Mouse (Mus musculus) kidney, postnatal 4 days (tissue): ENCODE results near the gene Obp2b.
"Not testable (repeated sequence)": the region's sequence is repeated elsewhere in the genome, so short reads cannot be mapped to it uniquely, and the experiment has no call there.

ENCODE experiments used
- DNase-seq, 2 experiments: peaks; one replicate each; pipeline ENCODE4 v3.0.0; 2021; ENCODE audit warnings: mixed read lengths in 2 of 2

Obp2b gene

DNA sequence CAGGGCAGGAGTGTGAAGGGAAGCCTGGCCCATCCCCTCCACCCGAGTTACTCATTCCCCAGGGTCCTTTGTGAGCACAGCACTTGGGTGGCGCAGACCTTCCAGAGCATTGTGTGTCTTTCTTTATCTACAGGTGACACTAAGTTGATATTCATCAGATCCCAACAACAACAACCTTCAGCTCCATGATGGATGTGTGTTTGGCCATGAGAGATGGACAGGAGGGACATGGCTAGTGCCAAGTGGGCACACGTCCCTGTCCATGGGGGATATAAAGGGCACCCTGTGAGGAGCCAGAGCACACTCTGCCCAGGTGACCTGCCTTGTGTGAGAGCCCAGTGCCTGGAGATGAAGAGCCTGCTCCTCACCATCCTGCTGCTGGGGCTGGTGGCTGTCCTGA is at the start of gene Obp2b:
Obp2b (plus strand) TSS at position 301 of the 400 bp plus-strand sequence.
- DNase-seq, result not testable (repeated sequence)

DNA sequence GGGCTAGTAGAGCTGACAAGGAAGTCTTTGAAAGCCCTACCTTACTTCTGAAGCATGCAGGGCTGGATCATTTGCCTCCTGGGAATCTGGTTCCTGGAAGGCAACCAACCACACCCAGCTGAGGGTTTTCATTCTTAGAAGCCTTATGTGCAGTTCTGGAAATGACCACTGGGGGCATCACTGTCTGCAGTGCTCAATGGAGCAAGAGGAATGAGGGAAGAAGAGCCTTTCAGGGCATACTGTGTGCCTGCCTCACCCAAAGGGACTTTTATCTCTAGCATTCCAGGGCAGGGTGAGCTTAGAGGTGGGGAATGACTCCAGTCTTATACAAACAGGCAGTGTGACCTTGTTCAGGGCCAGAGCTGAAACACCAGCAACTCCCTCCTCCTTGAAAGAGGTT is 42.2 kb upstream of the Obp2b start:
- DNase-seq, result peak; percentile 78 to 80

DNA sequence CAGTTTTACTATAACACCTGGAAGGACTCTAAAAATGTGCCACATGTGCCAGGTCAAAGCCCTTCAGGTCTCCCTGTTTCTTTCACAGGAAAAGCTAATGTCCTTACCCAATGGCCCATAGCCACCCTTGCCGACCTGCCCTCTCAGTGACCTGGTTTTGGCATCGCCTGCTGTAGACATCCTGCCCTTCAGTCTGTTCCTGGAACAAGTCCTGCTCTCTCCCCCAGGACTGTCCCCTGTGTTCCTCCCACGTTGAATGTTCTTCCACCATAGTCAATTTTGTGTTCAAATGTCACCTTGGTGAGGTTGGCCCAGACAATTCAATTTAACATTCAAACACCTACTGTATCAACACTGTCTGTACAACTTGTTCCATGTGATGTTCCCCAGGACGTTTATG is 39.9 kb upstream of the Obp2b start:
- no peak for DNase-seq

DNA sequence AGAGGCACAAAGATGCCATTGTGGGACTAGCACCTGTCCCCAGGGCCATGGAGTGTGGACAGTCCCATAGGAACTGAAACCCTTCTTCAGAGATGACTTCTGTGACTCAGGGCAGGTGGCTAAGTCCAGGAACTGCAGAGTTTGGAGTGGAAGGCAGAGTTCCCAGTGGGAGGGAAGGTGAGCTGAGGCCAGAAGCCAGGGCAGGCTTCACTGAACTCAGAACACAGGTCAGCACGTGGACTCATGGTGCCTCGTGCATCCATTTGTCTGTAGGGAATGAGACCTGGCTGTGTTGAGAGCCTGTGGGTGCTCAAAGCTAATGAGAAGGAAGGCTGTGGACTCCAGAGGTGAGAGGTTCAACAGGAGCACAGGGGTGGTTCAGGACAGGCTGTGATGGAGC is 38.1 kb upstream of the Obp2b start:
- no peak for DNase-seq

DNA sequence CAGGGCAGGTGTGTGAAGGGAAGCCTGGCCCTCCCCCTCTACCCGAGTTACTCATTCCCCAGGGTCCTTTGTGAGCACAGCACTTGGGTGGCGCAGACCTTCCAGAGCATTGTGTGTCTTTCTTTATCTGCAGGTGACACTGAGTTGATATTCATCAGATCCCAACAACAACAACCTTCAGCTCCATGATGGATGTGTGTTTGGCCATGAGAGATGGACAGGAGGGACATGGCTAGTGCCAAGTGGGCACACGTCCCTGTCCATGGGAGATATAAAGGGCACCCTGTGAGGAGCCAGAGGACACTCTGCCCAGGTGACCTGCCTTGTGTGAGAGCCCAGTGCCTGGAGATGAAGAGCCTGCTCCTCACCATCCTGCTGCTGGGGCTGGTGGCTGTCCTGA is 37.1 kb upstream of the Obp2b start, which contains the start of gene Obp2a:
Obp2a (plus strand) TSS at position 301 of the 400 bp plus-strand sequence.
- not testable (repeated sequence) for DNase-seq

DNA sequence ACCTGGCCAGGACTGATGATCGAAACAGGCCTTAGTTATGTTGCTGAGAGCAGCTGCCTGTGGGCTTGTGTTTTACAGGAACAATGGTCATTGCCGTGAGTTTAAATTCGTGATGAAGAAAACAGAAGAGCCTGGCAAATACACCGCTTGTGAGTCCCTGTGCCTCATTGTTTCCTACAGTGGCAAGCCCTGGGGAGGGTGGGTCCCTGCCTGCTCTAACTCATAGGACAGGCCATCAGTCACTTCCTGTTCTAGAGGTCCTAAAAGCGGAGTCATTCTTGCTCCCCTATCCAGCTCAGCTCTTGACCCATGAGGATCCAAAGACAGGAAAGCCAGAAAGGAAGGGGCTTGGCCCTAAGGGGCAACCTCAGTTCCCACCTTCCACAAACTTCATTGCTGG is 35.8 kb upstream of the Obp2b start:
- DNase-seq, result no peak

DNA sequence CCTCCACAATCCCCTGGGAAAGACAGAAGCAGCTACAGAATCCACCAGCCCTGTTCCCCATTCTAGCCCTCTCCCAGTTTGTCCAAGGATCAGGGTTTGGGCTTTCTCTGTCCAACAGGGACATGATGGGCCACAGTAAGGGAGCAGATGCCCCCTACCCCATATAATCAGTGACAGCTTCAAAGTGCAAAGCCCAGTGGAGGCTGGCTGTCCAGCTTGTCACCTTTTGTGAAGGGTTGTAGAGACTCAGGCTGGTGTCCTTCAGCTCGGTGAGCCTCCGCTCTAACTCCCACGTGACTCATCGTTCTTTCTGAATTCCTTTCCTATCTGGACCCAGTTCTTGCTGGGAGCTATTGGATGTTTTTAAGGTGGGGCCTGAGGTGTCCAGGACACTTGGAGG is 33.1 kb upstream of the Obp2b start:
- no peak for DNase-seq

DNA sequence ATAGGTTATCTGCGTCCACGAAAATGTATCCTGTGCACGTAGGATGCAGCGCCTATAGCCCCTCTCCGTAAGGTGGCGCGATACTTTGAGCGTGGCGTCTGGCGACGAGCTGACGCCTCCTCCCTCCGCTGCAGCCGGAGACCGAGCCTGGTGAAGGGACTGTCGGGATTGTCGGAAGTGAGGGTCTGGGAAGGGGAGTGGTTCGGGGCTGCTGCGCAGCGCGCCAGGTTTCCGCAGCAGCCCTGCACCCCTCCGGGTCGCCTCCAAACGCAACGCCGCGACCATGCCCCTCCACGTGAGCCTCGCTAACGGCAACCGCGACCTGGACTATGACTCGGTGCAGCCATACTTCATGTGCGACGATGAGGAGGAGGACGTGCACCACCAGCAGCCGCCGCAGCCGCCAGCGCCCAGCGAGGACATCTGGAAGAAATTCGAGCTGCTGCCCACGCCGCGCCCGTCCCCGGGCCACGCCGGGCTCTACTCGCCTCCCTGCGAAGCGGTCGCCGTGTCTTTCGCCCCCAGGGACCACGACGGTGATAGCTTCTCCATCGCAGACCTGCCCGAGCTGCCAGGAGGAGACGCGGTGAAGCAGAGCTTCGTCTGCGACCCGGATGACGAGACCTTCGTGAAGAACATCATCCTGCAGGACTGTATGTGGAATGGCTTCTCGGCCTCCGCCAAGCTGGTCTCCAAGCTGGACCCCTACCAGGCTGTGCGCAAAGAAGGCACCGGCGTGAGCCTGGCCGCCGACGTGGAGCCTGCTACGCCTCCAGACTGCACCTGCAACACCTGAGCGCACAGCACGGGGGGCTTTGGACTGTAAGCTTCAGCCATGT is 29.9 kb upstream of the Obp2b start, which contains the start of gene Bmyc:
Bmyc (plus strand) TSS at position 97 of the 839 bp plus-strand sequence.
- DNase-seq, result peak; percentile 83 to 89

DNA sequence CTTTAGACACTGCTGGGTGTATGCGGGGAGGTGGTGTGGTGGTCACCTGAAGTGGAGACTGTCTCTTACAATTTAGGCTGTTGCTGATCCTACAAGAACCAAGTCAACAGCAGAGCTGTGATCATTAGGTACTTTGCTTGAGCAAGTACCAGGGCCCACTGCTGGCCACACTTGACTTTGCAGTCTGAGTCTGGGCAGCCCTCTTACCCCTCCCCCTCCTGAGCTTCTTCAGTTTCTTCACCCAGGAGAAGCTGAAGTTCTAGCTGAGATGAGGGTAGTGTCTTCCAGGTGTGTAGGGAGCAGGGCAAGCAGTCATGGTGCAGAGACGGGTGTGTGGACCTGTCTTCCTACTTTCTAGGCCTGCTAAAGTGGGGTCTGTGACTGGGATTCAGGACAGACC is 28.7 kb upstream of the Obp2b start:
- peak; percentile 51 to 75 for DNase-seq

DNA sequence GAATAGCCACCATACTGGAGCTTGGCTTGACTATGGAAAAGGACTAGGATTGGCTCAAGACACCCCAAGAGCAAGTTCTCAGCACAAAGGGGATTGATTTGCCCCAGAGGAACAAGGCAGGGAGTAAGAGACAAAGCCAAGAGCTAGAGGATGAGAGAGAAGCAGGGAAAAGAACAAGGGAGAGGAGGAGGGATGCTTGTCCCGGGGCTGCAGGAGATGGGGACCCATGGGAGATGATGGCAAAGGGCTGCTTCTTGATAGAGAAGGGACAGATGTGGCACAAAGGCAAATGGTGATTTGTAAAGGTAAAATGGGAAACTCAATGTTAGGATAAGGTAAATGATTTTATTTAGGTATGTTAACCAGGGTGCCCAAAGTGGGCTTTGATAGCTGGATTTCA is 27.8 kb upstream of the Obp2b start:
- not testable (repeated sequence) for DNase-seq

DNA sequence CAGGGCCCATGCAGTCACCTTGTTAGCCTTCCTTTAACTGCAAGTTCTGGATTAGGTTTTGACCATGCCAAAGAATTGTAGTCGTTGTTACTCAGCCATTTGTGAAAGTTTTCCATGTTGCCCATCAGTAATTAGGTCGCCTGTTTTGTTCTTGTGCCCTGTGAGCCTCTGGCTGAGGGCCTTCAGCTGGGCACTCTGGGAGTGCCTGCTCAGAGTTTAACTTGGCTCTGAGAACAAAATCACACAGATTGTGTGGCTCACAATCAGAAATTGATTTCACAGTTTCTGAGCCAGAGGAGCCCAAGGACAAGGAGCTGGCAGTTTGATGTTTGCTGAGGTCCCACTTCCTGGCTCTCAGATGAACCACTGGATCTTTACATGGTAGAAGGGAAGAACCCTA is 27.0 kb upstream of the Obp2b start:
- DNase-seq, result not testable (repeated sequence)

DNA sequence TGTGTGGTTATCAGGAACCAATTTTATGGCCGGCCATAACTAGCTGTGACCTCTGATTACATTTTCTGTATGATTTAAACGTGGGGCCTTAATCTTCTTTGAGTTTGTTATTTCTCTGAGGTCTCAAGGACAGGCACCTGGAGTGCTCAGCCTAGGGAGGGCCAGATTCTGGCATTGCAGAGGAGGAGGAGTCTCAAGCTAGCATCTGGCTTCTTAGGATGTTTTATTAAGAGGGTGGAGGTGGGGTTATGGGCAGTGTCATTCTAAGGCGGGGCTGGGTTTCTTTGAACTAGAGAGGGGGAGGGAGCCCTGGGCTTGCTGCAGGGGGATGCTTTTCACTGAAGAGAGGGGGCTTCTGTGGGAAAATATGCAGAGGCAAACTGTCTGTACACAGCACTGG is 25.2 kb upstream of the Obp2b start:
- DNase-seq, result not testable (repeated sequence)

DNA sequence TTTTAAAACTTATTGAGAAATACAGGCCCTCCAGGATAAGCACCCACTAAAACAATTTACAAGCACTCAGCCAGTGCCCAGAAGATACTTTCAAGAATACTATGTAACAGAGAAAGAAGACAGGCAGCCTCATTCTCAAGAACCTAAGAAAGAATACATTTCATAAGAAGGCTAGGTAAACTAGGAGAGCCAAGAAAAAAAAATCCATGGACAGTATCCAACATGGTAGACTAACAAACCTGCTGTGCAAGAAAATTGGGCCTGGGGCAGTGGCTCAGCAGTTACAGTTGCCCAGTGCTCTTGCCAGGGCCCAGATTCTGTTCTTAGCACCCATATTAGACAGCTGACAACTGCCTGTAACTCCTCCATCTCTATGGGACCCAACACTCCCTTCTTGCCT is 19.6 kb upstream of the Obp2b start:
- no peak for DNase-seq

DNA sequence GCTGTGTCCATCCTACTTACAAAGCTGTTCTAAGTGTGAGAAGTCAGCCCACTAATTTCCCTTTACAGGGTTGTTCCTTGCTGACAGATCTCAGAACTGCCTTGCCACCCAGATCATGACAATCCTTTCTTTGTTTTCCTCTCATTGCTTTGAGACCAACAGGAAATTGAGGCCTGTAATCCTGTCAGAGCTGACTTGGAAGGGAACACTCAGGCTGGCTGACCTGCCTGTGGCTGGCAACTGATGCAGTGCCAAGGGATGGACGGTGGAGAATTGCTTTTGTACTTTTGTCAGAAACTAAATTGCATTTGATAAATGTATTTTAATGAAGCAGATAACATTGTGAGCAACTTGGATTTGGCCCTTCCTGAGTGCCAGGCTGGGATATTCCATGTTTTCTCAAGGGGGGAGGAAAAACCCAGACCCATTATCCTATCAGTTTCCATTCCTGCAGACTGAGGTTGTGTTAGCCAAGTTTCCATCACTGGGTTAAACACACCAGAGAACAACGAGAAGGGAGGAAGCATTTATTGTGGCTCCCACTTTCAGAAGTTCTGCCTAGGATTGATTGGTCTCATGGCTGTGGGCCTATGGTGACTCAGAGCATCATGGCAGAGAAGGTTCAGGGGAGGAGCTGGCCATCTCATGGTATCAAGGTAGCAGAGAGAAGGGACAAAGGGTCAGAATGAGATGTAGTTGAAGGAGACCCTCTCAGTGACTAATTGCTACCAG is 3.4 kb upstream of the Obp2b start:
- no peak for DNase-seq

DNA sequence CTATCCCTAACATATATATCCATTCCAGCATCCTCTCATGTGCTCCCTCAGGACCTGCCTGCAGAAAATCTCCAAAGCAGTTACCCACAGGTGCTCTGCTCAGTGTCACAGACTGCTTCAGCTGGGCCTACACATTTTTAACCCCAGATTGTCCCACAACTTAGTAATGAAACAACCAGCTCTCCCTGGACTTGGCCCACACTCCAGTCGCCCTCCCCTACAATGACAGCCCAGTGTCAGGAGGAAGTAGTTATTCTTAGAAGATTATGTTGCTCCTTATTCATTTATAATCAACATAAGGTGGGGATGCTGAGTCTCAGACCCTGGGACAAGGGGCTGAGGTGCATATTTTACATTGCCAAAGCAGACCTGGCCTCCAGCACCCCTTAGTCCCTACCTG is 4.9 kb downstream of the Obp2b start:
- no peak for DNase-seq

DNA sequence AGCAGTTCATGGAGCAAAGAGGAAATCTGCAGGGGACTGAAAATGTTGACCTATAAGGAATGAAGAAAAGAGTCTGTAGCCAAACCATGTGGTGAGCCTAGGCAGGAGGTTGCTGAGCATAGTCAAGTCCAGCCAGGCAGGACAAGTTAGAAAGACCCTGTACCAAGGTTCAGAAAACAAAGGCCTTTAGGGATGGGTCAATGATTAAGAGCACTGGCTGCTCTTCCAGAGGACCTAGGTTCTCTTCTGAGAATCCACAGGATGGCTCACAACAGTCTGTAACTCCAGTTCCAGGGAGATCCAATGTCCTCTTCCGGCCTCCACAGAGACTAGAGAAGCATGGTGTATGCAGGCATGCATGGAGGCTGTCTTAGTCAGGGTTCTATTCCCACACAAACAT is 17.4 kb downstream of the Obp2b start:
- DNase-seq, result no peak

DNA sequence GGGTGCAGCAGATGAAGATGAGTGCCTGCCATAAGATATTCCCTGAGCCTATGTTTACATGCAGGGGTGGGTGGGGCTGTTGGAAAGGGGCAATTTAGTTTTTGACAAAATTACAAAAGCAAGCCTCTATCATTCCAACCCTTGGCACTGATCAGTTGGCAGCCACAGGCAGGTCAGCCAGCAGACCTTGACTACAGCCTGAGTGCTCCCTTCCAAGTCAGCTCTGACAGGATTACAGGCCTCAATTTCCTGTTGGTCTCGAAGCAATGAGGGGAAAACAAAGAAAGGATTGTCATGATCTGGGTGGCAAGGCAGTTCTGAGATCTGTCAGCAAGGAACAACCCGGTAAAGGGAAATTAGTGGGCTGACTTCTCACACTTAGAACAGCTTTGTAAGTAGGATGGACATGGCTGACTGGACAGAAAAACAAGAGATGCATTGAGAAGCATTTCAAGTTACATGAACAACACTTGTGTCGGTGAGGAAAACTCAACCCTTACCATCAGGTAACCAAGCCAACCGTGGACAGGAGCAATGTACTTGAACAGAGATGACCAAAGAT is 21.3 kb downstream of the Obp2b start:
- DNase-seq, result no peak

DNA sequence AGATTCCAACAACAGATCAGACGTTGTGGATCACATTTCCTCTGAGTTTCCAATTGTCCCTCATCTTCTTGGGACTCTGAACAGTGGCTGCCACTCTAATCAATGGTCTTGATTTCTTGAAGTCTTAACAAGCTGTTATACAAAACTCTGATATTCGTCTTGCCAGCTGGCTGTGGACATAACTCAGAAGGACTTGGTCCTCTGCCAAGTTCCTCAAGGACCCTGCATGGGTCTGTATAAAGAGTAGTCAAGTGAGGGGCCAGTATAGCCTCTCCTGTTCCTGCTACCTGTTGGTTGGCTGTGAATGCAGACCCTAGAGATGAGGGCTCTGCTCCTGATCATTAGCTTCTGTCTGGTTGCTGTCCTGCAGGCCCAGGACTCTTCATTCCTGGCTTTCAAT is 28.5 kb downstream of the Obp2b start, which contains the start of gene Lcn3:
Lcn3 (plus strand) TSS at position 301 of the 400 bp plus-strand sequence.
- no peak for DNase-seq

DNA sequence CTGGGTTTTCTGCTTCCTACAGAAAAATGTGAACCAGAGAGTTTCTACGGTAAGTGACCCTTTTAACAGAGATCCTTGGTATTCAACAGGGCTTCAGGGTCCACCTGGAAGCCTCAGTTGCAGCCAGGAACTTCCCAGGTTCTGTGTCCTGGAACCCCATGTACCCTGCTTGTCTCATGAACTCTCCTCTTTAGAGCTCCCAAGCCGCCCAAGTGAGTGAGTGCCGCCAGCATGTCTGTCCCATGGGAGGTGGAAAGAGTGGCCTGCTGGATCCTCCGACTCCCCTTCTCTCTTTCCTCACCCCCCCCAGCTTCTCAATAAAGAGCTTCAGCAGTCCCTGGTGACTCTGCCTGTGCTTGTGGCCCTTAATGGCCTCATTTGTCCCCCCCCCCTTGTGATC is 31.0 kb downstream of the Obp2b start:
- no peak for DNase-seq

DNA sequence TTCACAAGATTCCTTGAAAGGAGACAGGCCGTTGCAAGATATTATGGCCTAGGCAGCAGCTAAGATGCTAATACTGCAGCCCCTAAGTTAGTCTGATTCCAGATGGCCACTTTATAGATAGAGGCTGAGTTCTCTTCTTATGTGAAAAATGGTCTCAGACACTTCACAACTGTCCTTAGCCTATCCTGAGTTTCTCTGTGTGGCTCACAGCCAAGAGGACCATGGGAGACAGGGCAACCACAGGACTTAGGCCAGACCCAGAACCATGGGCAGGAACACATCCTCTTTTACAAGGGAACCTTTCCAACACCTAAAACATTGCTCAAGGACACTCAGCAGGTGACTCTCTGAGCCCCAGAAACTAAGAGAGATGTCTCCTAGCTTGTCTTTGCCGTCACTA is 36.7 kb downstream of the Obp2b start:
- no peak for DNase-seq

DNA sequence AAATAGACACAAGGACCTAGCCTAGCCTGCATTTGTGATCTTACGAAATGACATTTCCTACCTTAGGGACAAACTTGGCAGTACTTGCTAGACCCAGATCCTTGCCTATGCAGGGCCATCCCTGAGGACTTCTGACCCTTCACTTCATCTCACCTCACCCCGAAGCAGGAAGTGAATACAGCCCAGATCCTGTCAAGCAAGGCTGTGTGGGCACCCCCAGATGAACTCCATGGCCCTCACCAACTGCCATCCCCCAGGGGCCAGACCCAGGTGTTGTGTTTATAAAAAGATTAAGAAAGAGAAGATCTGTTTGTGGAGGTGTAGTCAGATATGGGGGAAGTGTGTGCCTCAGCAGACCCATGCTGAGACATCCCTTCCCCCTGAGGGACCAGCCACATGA is 37.8 kb downstream of the Obp2b start:
- no peak for DNase-seq

DNA sequence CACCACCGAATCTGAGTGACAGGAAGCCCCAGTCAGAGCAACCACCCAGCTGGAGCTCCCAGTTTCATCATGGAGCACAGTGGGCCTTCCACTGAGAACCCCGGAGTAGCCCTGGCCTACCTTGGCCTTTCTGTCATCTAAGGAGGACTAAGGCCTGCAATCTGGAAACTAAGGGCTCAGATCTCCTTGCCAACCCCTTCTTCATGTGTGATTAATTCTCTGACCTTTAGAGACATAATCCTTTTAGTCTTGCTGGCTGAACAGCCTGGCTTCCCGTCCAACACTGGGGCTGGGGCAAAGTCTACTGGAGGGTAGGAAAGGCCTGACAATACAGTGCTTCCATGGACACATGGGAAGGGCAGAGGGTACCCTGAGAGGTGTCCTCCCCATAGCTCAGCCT is 39.2 kb downstream of the Obp2b start:
- no peak for DNase-seq

DNA sequence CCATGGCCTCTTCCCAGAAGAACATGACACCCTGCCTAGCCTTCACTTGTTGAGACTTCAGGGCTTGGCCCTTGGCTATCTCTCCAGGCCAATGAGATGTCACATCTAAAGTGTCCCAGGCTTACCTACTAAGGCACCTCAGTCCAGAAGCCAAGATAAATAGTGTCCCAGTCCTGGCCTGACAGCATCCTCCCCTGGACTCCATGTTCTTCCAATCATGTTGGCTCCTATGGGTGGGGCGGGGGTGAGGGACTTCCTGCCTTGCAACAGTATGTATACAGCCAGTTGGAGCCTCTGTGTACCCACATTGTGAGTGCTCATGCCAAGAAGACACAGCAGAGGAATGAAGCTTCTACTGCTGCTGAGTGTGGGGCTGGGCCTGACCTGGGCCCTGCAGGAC is 39.9 kb downstream of the Obp2b start, which contains the start of gene Lcn11:
Lcn11 (plus strand) TSS at position 301 of the 400 bp plus-strand sequence.
- no peak for DNase-seq

DNA sequence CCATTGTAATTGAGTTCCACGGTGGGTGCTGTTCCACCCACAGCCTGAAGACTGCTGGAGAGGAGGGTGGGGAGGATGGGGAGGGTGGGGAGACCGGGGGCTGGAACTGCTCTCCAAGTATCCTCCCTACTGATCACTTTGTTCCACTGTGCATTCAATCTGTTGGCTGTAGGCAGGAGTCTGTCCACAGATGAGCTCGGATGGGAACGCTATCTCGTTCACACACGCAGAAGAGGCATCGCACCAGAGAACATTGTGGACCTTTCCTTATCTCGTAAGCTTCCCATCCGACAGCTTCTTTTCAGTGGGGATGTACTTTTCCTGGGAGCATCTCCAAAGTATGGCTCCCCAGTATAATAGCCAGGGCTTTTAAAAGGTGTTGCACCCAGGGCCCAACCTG is 42.3 kb downstream of the Obp2b start:
- DNase-seq, result no peak
